Mouse (Mus musculus) kidney, postnatal 14 days (tissue): Measurements from ENCODE around the gene Tbc1d17.

Experiments
- DNase-seq: peaks from one replicate; pipeline ENCODE4 v3.0.0; 2022; ENCODE audit warnings: mixed read lengths

Tbc1d17 gene

GRCm38 (mm10) chr7:44868919-44869696 is 20.2 kb upstream of the Tbc1d17 start:
- DNase-seq: peak; percentile 85

- DNase-seq: peak; percentile 50
These were observed 19.6 kb upstream of the Tbc1d17 start for GRCm38 (mm10) chr7:44868465-44868864.

- DNase-seq: no peak
These were observed 18.9 kb upstream of the Tbc1d17 start for GRCm38 (mm10) chr7:44867802-44868201.

GRCm38 (mm10) chr7:44867010-44867702 is 18.3 kb upstream of the Tbc1d17 start:
- DNase-seq: no peak

GRCm38 (mm10) chr7:44866276-44867009 is 17.6 kb upstream of the Tbc1d17 start:
- DNase-seq: peak; percentile 77

GRCm38 (mm10) chr7:44864595-44865542 is 16.0 kb upstream of the Tbc1d17 start:
- DNase-seq: no peak

GRCm38 (mm10) chr7:44863982-44864494 is 15.2 kb upstream of the Tbc1d17 start:
- DNase-seq: no peak

GRCm38 (mm10) chr7:44863210-44863609 is 14.3 kb upstream of the Tbc1d17 start:
- no peak for DNase-seq

GRCm38 (mm10) chr7:44862434-44862833 is 13.6 kb upstream of the Tbc1d17 start:
- no peak for DNase-seq

GRCm38 (mm10) chr7:44861429-44861816 is 12.5 kb upstream of the Tbc1d17 start:
- no peak for DNase-seq

- DNase-seq: peak; percentile 75
These were observed 11.9 kb upstream of the Tbc1d17 start for GRCm38 (mm10) chr7:44860576-44861428.

GRCm38 (mm10) chr7:44859896-44860295 is 11.0 kb upstream of the Tbc1d17 start:
- no peak for DNase-seq

- no peak for DNase-seq
These were observed 9.0 kb upstream of the Tbc1d17 start for GRCm38 (mm10) chr7:44857905-44858304.

- DNase-seq: peak; percentile 88
These were observed 8.2 kb upstream of the Tbc1d17 start, which contains the start of gene Pnkp for GRCm38 (mm10) chr7:44857042-44857552. Gene Pnkp (plus strand): TSS chr7:44857139.

GRCm38 (mm10) chr7:44856265-44856916 is 7.5 kb upstream of the Tbc1d17 start:
- no peak for DNase-seq

GRCm38 (mm10) chr7:44855036-44855435 is 6.2 kb upstream of the Tbc1d17 start:
- DNase-seq: no peak

- DNase-seq: peak; percentile 95
These were observed 5.6 kb upstream of the Tbc1d17 start for GRCm38 (mm10) chr7:44854356-44855031.

- DNase-seq: no peak
These were observed 4.9 kb upstream of the Tbc1d17 start for GRCm38 (mm10) chr7:44853596-44854355.

GRCm38 (mm10) chr7:44853065-44853464 is 4.2 kb upstream of the Tbc1d17 start:
- DNase-seq: no peak
